Mouse (Mus musculus) layer of hippocampus, adult 9-11 months (tissue): ENCODE measurements at regions not wholly inside any gene's neighbourhood (a gene's known extent, or its start where the extent isn't known, plus 50 kb on each side); places are given as distances from the start of the nearest gene placed in this dataset.

Experiments used
- DNase-seq: peaks from one replicate; pipeline ENCODE4 v3.0.0; 2022

- DNase-seq, result no peak
Observed at GRCm38 (mm10) chr12:110031326-110031725, 247.5 kb upstream of the Dio3 start.

GRCm38 (mm10) chr12:110035171-110035570 lies 243.7 kb upstream of the Dio3 start:
- no peak for DNase-seq

- peak; percentile 82 for DNase-seq
Observed at GRCm38 (mm10) chr12:110040682-110041081, 238.2 kb upstream of the Dio3 start.

DNA sequence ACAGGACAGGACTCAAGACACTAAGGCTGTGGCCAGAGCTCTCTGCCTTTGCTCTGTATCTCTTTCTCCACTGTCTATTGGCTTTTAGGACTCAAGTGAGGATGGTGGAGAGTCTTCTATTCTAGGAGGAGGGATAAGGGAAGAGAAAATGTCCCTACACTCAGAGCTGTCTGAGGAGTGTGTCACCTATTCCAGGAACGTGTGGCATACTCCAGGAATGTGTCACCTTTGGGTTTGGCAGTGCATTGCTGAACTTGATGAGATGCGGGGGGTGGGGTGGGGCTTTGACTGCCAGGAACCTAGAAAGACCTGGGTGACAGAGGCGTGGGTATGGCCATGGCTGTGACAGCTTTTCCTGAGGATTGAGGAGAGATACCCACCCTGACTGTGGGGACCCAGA lies 237.1 kb upstream of the Dio3 start:
- no peak for DNase-seq

DNA sequence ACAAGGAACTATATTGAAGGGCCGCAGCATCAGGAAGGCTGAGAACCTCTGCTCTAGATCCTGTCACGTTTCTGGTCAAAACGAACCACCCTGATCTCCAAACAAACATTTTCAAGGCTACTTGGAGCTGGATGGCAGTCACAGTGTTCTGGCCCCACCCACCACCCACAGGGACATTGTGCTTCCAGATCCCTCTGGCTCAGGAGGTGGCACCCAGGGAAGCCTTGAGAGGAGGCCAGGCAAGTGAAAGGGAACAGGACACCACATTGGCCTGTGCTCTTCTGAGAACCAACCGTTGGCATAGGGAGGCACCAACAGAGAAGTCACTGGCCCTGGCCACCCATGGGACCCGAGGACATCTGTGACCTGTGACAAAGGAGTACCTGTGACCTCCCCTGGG lies 234.6 kb upstream of the Dio3 start:
- no peak for DNase-seq

DNA sequence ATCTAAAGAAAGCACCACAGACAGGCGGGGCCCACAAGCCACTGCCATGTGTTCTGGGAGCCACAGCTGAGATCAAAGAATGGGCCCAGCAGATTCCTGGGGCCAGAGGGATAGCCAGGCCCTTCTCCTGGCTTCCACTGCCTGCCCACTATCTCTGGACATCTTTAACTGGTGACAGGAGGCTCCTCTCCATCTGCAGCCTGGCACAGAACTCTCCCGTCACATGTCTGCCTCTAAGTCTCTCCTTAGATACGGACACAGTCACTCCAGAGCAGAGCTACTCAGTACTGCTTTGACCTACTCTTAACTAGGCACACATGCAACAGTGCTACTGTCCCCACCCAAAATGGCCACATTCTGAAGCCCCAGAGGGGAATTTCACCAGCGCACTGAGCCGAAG lies 234.1 kb upstream of the Dio3 start:
- no peak for DNase-seq

- no peak for DNase-seq
Observed at GRCm38 (mm10) chr12:110045770-110046330, 233.0 kb upstream of the Dio3 start.

GRCm38 (mm10) chr12:110046613-110047012 lies 232.3 kb upstream of the Dio3 start:
- no peak for DNase-seq

GRCm38 (mm10) chr12:110047466-110048250 lies 231.2 kb upstream of the Dio3 start:
- DNase-seq, result peak; percentile 67

- peak; percentile 51 for DNase-seq
Observed at GRCm38 (mm10) chr12:110049154-110049736, 229.6 kb upstream of the Dio3 start.

GRCm38 (mm10) chr12:110059321-110059720 lies 219.5 kb upstream of the Dio3 start:
- DNase-seq, result no peak

GRCm38 (mm10) chr12:110061961-110062360 lies 216.9 kb upstream of the Dio3 start:
- DNase-seq, result no peak

- DNase-seq, result no peak
Observed at GRCm38 (mm10) chr12:110063013-110063412, 215.9 kb upstream of the Dio3 start.

DNA sequence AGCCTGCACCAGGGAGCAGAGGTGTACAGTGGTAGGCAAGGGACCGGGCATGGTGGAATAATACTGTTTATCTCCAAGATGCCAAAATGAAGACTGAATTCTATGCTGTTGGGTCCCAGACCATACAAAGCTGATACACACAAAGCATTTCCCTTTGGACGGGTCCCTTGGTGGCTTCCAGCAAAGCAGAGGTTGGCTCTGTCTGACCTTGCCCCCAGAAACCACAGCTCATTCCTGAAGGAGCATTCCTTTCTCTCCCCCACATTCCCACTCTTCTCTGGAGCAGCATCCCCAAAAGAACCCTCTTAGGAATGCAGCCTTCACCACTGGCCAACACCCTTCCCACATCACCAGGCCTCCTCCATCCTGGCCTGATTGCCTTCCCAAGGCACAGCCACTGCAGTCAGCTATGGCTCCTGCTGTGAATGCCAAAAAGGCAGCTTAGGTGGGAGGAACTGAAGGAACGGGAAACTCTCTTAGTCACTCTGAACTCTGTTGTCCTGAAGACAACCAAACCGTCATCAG lies 212.4 kb upstream of the Dio3 start:
- DNase-seq, result no peak

- no peak for DNase-seq
Observed at GRCm38 (mm10) chr12:110070506-110070905, 208.4 kb upstream of the Dio3 start.

DNA sequence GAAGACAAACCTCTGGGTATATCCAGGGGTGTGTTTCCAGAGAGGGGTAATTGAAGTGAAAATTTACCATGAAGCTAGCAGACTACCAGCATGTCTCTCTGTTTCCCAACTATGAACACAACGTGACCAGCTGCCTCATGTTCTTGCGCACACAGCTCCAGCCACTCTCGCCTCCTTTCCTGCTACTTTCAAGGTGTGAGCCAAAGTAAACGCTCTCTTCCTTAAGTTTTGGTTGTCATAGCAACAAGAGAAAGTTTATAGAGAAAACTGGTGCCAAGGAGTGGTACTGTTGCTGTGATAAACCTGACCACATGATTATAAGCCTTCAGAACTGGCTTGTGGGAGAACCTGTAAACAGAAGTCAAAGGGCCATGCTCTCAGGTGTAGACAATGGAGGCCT lies 207.0 kb upstream of the Dio3 start:
- no peak for DNase-seq

- DNase-seq, result no peak
Observed at GRCm38 (mm10) chr12:110074921-110075320, 203.9 kb upstream of the Dio3 start.

- DNase-seq, result no peak
Observed at GRCm38 (mm10) chr12:110077211-110077884, 201.5 kb upstream of the Dio3 start.

DNA sequence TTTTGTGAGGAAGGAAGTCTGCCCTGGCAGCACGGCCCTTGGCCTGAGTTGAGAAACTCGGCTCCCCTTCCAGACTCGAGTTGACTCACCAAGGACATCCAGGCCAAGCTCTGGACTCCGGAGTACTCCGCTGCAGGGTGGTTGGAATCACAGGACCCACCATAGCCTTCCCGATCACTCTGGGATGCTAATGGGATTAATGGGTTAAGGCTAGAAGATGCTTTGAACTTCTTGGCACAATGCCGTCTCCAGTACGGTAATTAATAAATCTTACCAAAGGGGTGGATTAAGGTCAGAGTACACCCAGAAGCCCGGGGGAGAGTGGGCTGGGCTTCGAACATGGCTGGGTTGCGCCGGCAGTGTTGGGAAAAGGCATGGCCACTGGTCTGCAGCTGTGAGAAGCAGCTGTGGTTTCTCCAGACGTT lies 200.8 kb upstream of the Dio3 start:
- DNase-seq, result no peak

DNA sequence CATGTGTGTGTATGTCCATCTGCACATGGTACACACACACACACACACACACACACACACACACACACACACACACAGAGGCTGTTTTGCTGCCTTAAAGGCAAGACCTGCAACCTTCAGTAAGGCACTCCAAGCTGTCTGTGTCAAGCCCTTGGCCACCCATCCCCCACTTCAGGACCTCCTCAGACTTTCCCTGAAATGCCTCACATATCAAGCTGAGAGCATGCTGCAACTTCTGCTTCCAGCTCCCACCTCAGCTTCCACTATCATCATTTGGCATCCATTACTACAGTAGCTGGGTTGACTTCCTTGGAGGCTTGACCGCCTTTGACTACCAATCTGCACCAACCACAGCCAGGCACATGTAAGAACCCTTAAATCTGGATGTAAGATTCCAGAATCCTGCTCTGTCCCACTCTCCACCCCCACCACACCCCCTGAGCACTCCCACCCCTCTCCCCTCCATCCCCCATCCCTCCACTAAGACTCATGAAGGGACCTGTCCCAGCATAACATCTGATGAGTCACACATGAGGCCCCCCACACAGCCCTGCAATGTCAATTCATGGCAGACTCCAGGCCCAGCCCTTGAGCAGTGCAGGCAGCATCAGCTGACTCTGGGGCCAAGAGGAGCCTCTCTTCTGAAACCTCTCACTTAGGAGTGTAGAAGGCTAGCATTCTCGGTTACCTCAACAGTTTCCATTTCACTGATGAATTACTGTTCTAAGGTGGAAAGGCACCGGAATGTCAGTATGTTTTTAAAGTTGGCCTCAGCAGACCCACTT lies 196.8 kb upstream of the Dio3 start:
- DNase-seq, result no peak

- DNase-seq, result no peak
Observed at GRCm38 (mm10) chr12:110082921-110083320, 195.9 kb upstream of the Dio3 start.

DNA sequence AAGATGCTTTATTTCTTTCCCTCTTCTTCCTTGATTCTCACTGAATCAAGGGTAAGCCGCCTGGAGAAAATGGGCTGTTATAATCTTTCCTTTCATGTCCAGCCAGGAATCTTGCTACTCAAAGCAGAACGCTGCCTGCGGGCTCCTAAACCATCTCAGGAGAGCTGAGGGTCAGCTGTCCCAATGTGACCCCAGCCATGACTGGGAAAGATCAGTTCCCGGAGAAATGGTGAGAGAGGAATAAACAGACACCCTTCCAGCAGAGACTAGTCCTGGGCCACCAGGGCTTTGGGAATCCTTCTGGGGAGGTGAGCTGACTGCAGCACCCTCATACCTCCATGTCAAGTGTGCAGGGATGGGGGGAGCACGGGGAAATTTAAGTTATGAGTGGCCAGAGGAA lies 195.4 kb upstream of the Dio3 start:
- no peak for DNase-seq

GRCm38 (mm10) chr12:110086921-110087320 lies 191.9 kb upstream of the Dio3 start:
- no peak for DNase-seq
